In the genomic region with DNA sequence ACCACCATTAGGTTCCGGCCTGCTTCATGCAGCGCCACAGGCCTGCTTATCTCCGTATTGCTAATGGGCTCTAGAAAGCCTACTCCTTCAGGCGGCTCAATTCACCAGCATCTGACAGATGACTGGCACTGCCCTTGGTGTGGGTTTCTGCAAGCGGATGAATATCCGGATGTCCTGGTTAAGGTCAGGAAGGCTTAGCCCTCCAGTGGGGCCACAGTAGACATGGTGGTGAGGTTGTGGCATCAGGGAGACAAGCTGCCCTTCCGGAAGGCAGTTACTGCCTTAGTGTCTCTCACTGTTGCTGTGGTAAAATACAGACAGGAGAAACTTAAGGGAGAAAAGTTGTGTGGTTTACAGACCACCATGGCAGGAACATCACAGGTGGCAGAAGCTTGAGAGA, we compare ENCODE assay signal across 21 mouse cellular contexts.
"Had no signal": no experiment of that assay in that cellular context is flagged by ENCODE, and none has a peak within 500 bp of the region (broad histone marks: within the 10 kb centered on the region; RNA-seq: fewer than 3 reads in every experiment).

No protein-coding gene starts in this region.

- H3K9ac ChIP-seq: liver, embryonic 15.5 days; liver, postnatal 0 days; lung, embryonic 15.5 days; midbrain, embryonic 13.5 days; neural tube, embryonic 13.5 days; neural tube, embryonic 15.5 days had no signal

- DNase-seq: liver, postnatal 0 days; lung, adult 2 months; lung, postnatal 14 days; lung, postnatal 36 days; retina, postnatal 1 day; right cerebral cortex, adult 18-20 months; right cerebral cortex, postnatal 25 days; right cerebral cortex, postnatal 4 days; spleen, adult 18-20 months; thymus, adult 18-20 months; thymus, postnatal 25 days had no signal

- H3K4me2 ChIP-seq: liver, embryonic 15.5 days; lung, embryonic 15.5 days; midbrain, embryonic 13.5 days; neural tube, embryonic 13.5 days; neural tube, embryonic 15.5 days had no signal

- H3K4me1 ChIP-seq: lung, embryonic 15.5 days had no signal

- H3K9me3 ChIP-seq: liver, embryonic 15.5 days; lung, embryonic 15.5 days; midbrain, embryonic 10.5 days; midbrain, embryonic 13.5 days; neural tube, embryonic 13.5 days; neural tube, embryonic 15.5 days had no signal

- H3K27me3 ChIP-seq: liver, embryonic 15.5 days; lung, embryonic 15.5 days; midbrain, embryonic 13.5 days; neural tube, embryonic 13.5 days; neural tube, embryonic 15.5 days had no signal

- H3K4me3 ChIP-seq: liver, embryonic 15.5 days; lung, embryonic 15.5 days; midbrain, embryonic 10.5 days; midbrain, embryonic 13.5 days; myocyte; neural tube, embryonic 13.5 days; neural tube, embryonic 15.5 days had no signal

- H3K36me3 ChIP-seq: liver, embryonic 15.5 days; lung, embryonic 15.5 days; midbrain, embryonic 10.5 days; midbrain, embryonic 13.5 days; neural tube, embryonic 13.5 days; neural tube, embryonic 15.5 days had no signal

- ATAC-seq: liver, postnatal 0 days; lung, postnatal 0 days; midbrain, embryonic 13.5 days; midbrain, embryonic 16.5 days had no signal

- H3K27ac ChIP-seq: liver, embryonic 15.5 days; lung, embryonic 15.5 days; macrophage; midbrain, embryonic 10.5 days; midbrain, embryonic 13.5 days; neural tube, embryonic 13.5 days; neural tube, embryonic 15.5 days had no signal
